Mouse (Mus musculus): Measurements from ENCODE around the gene Wnt11.

Wnt11 gene

GRCm38 (mm10) chr7:98870791-98871190, 35.9 kb downstream of the Wnt11 start:
- no peak for TF ChIP-seq GATA4 (IDR thresholded peaks at IDR 0.05; ENCODE audit: insufficient replicate concordance, low read length)

- TF ChIP-seq GATA4 (IDR thresholded peaks at IDR 0.05; ENCODE audit: insufficient replicate concordance, low read length) = no peak
Observed at GRCm38 (mm10) chr7:98871882-98872281, 37.0 kb downstream of the Wnt11 start.

- no peak for TF ChIP-seq GATA4 (IDR thresholded peaks at IDR 0.05; ENCODE audit: insufficient replicate concordance, low read length)
Observed at GRCm38 (mm10) chr7:98873316-98873715, 38.4 kb downstream of the Wnt11 start.

GRCm38 (mm10) chr7:98874411-98874951, 39.6 kb downstream of the Wnt11 start:
- no peak for TF ChIP-seq GATA4 (IDR thresholded peaks at IDR 0.05; ENCODE audit: insufficient replicate concordance, low read length)

- TF ChIP-seq GATA4 (IDR thresholded peaks at IDR 0.05; ENCODE audit: insufficient replicate concordance, low read length) = no peak
Observed at GRCm38 (mm10) chr7:98875390-98875990, 40.6 kb downstream of the Wnt11 start.

- TF ChIP-seq GATA4 (IDR thresholded peaks at IDR 0.05; ENCODE audit: insufficient replicate concordance, low read length) = no peak
Observed at GRCm38 (mm10) chr7:98876119-98876518, 41.2 kb downstream of the Wnt11 start.

GRCm38 (mm10) chr7:98879176-98879575, 44.3 kb downstream of the Wnt11 start:
- no peak for TF ChIP-seq GATA4 (IDR thresholded peaks at IDR 0.05; ENCODE audit: insufficient replicate concordance, low read length)

- TF ChIP-seq GATA4 (IDR thresholded peaks at IDR 0.05; ENCODE audit: insufficient replicate concordance, low read length) = no peak
Observed at GRCm38 (mm10) chr7:98881887-98882286, 47.0 kb downstream of the Wnt11 start.

GRCm38 (mm10) chr7:98887811-98888261, 52.9 kb downstream of the Wnt11 start:
- no peak for TF ChIP-seq GATA4 (IDR thresholded peaks at IDR 0.05; ENCODE audit: insufficient replicate concordance, low read length)

- TF ChIP-seq GATA4 (IDR thresholded peaks at IDR 0.05; ENCODE audit: insufficient replicate concordance, low read length) = no peak
Observed at GRCm38 (mm10) chr7:98888810-98889209, 53.9 kb downstream of the Wnt11 start.

GRCm38 (mm10) chr7:98889211-98889610, 54.3 kb downstream of the Wnt11 start:
- no peak for TF ChIP-seq GATA4 (IDR thresholded peaks at IDR 0.05; ENCODE audit: insufficient replicate concordance, low read length)

- no peak for TF ChIP-seq GATA4 (IDR thresholded peaks at IDR 0.05; ENCODE audit: insufficient replicate concordance, low read length)
Observed at GRCm38 (mm10) chr7:98893144-98893543, 58.2 kb downstream of the Wnt11 start.

GRCm38 (mm10) chr7:98894305-98894704, 59.4 kb downstream of the Wnt11 start:
- no peak for TF ChIP-seq GATA4 (IDR thresholded peaks at IDR 0.05; ENCODE audit: insufficient replicate concordance, low read length)

- TF ChIP-seq GATA4 (IDR thresholded peaks at IDR 0.05; ENCODE audit: insufficient replicate concordance, low read length) = no peak
Observed at GRCm38 (mm10) chr7:98894768-98895167, 59.9 kb downstream of the Wnt11 start.

GRCm38 (mm10) chr7:98895501-98896095, 60.7 kb downstream of the Wnt11 start:
- no peak for TF ChIP-seq GATA4 (IDR thresholded peaks at IDR 0.05; ENCODE audit: insufficient replicate concordance, low read length)

GRCm38 (mm10) chr7:98897323-98897722, 62.4 kb downstream of the Wnt11 start:
- no peak for TF ChIP-seq GATA4 (IDR thresholded peaks at IDR 0.05; ENCODE audit: insufficient replicate concordance, low read length)

GRCm38 (mm10) chr7:98899815-98900214, 64.9 kb downstream of the Wnt11 start:
- TF ChIP-seq GATA4 (IDR thresholded peaks at IDR 0.05; ENCODE audit: insufficient replicate concordance, low read length) = no peak

Data from liver, adult (tissue).